Mouse (Mus musculus): ENCODE measurements around the gene Clptm1l.

Gene Clptm1l

DNA sequence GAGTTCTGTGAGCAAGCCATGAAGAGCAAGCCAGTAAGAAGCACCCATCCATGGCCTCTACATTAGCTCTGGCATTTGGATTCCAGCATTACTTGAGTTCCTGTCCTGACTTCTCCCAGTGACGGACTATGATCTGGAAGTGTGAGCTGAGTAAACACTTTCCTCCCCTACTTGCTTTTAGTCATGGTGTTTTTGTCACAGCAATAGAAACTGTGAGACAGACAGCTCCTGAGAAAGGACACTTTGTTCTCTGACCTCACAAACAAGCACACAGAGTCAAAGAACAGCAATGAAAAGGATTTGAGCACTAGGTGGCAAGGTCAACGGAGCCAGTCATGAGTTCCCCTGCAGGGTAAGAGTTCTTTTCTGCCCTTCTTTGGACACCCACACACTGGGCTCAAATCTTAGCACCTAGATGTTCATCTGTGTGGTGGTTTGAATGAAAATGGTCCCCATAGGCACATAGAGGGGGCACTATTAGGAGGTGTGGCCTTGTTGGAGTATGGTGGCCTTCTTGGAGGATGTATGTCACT, 56.4 kb downstream of the Clptm1l start:
- ATAC-seq (ENCODE audit: low TSS enrichment): no peak

Data from frontal cortex, adult (tissue).